Mouse (Mus musculus) neural tube, embryonic 13.5 days (tissue): Measurements from ENCODE around the gene Rab37. TPM values are rescaled to one million over a fixed set of nuclear protein-coding genes. Genes with fewer than 3 reads are reported as not detected.

ENCODE experiments used
- ATAC-seq: fragments of 200-750 bp; cut with Nextera tagmentation; 2 replicates; pipeline ENCODE4 v1.8.0; 2017; ENCODE audit warnings: low read depth, mild to moderate bottlenecking, moderate TSS enrichment, moderate library complexity
- H3K27ac ChIP-seq: fragments of 300-500 bp; sonication (generic); replicated peaks from 2 replicates; pipeline ENCODE4 v1.5.1; 2015; ENCODE audit warnings: moderate library complexity, mild to moderate bottlenecking, inconsistent platforms
- H3K27me3 ChIP-seq: fragments of 300-500 bp; sonication (generic); 2 replicates; pipeline ENCODE4 v1.6.1; 2015; ENCODE audit warnings: mild to moderate bottlenecking, inconsistent platforms
- H3K36me3 ChIP-seq: fragments of 300-500 bp; sonication (generic); 2 replicates; pipeline ENCODE4 v1.6.1; 2015; ENCODE audit warnings: mild to moderate bottlenecking, inconsistent platforms
- H3K4me1 ChIP-seq: fragments of 300-500 bp; sonication (generic); replicated peaks from 2 replicates; pipeline ENCODE4 v1.6.1; 2015; ENCODE audit warnings: inconsistent platforms
- H3K4me2 ChIP-seq: fragments of 300-500 bp; sonication (generic); 2 replicates; pipeline ENCODE4 v1.6.1; 2015; ENCODE audit warnings: inconsistent platforms, mild to moderate bottlenecking, moderate library complexity
- H3K4me3 ChIP-seq: fragments of 300-500 bp; sonication (generic); 2 replicates; pipeline ENCODE4 v1.5.1; 2015; ENCODE audit warnings: mild to moderate bottlenecking, inconsistent platforms
- H3K9ac ChIP-seq: fragments of 300-500 bp; sonication (generic); 2 replicates; pipeline ENCODE4 v1.6.1; 2015; ENCODE audit warnings: moderate library complexity, mild to moderate bottlenecking, inconsistent platforms
- H3K9me3 ChIP-seq: fragments of 300-500 bp; sonication (generic); 2 replicates; pipeline ENCODE4 v1.6.1; 2016; ENCODE audit warnings: inconsistent platforms
- WGBS: fragments of 180-500 bp; shearing (Covaris S2); methylation state at CpG from one replicate; pipeline ENCODE4 v1.1.7; 2015; 5-methylcytosine and 5-hydroxymethylcytosine counted together
- polyA plus RNA-seq: library from polyadenylated mRNA; unstranded; fragments of >200 nt; fragmentation: Nextera tagmentation; extraction: Ambion mirVana; gene quantifications from 2 replicates; pipeline ENCODE4 v1.2.1, GENCODE M21; 2015

The Rab37 gene
- polyA plus RNA-seq, 1 experiment from 2014 or later: 1.1 TPM

DNA sequence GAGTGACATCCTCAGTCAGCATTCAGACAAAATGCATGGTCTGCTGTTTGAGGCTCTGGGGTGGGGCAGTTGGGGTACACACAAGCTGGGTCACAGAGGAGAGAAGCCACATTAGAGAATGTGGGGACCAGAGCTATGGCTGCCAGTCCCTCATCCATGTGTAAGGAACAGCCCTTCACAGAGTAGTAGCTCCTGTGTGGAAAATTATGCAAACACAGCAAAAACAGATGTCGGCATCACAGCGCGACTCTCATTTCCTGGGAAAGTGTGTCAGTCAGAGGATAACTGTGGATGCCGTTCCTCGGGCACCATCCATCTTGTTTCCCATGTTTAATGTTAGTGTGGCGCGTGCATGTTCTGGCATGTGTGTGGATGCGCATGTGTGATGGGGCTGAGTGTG lies 16.9 kb downstream of the Rab37 start:
- Histone ChIP-seq H3K4me1 (peaks cover 8% of the 10 kb centered on the region), H3K4me2 (no peak overlapping the region), H3K27ac (no peak overlapping the region), H3K4me3 (no peak overlapping the region), H3K27me3 (no peaks in the 10 kb centered on the region), H3K36me3 (no peaks in the 10 kb centered on the region), H3K9ac (no peak overlapping the region), H3K9me3 (no peaks in the 10 kb centered on the region)
- 84% methylated on average over 8 of the region's 8 CpGs for WGBS
- no peak for ATAC-seq

DNA sequence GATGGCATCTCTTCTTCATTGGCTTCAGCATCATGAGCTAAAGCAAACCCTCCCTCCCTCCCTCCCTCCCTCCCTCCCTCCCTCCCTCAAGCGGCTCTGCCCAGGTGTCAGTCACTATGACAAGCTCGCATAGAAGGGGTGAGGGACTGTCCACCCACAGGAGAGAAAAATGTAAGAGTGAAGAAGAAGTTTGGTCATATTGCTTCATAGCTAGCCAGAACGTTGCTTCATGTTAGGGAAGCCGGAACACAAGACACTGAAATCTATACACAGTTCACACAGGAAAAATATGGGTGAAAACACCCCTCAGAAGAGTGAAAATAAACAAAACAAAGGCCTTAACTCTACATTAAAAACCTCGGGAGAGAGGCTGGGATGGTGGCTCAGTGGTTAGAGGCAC lies 19.0 kb downstream of the Rab37 start:
- Histone ChIP-seq H3K4me1 (peaks cover 8% of the 10 kb centered on the region), H3K27ac (no peak overlapping the region), H3K36me3 (no peaks in the 10 kb centered on the region), H3K4me3 (no peak overlapping the region), H3K9ac (no peak overlapping the region), H3K27me3 (no peaks in the 10 kb centered on the region), H3K4me2 (no peak overlapping the region), H3K9me3 (no peaks in the 10 kb centered on the region)
- ATAC-seq: no peak
- 85% methylated on average over 4 of the region's 5 CpGs for WGBS

DNA sequence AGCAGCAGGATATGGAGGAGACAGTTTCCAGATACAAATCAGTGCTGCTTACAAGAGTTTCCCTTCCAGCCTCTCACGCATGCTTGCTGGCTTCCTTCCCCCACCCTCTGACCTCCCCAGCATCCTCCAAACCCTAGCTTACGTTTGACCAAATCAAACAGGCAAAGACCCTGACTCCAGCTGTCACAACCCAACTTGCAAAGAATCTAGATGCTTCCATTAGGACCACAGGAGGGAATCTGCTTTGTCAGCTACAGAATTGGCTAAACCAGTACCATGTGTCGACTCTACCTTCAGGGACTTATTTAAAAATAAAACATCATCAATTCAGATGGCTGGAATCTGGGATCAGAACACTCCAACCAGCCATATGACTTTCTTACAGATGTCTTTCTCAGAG lies 21.0 kb downstream of the Rab37 start:
- no peak for ATAC-seq
- H3K4me3 ChIP-seq: no peak overlapping the region
- H3K27ac ChIP-seq: no peak overlapping the region
- H3K9me3 ChIP-seq: no peaks in the 10 kb centered on the region
- no peaks in the 10 kb centered on the region for H3K36me3 ChIP-seq
- H3K27me3 ChIP-seq: no peaks in the 10 kb centered on the region
- WGBS: 56% methylated on average over 3 of the region's 3 CpGs
- no peak overlapping the region for H3K4me2 ChIP-seq
- peaks cover 2% of the 10 kb centered on the region for H3K4me1 ChIP-seq
- no peak overlapping the region for H3K9ac ChIP-seq

DNA sequence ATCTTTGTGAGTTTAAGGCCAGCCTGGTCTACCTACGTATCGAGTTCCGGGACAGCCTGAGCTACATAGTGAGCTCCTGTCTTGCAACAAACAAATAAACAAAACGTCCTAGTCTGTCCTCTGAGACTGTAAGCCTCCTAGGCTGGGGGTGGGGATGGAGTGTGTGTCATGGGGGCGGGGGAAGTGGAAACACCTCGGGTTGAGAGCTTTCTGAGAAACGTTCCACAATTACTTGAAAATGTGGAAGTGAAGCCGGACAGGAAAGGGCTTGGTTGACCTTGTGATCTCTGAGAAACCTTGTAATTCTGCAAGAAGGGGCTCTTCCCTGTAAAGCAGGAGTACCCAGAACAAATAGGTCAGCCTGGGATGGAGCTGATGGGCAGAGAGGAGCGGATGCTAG lies 28.2 kb downstream of the Rab37 start:
- Histone ChIP-seq H3K4me3 (no peak overlapping the region), H3K27ac (no peak overlapping the region), H3K9me3 (no peaks in the 10 kb centered on the region), H3K36me3 (no peaks in the 10 kb centered on the region), H3K27me3 (no peaks in the 10 kb centered on the region), H3K4me2 (no peak overlapping the region), H3K4me1 (no peaks in the 10 kb centered on the region), H3K9ac (no peak overlapping the region)
- WGBS: 76% methylated on average over 9 of the region's 9 CpGs
- ATAC-seq: no peak

DNA sequence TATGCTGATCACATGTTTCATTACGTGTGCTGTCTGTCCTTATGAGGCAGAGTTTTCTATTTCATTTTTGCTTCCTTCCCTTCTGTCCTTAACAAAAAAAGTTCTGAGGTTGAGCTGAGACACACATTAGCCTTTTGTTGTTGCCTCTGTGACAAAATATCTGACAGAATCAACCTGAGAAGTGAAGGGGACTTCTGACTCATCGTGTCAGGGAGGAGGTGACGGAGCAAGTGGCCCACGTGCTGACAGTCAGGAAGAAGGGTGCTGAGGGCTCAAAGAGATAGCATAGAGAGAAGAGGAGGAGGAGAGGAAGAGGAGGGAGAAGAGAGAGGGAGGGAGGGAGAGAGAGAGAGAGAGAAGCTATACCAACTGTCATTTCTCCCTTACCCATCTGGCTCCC lies 37.3 kb downstream of the Rab37 start:
- ATAC-seq: no peak
- H3K27ac ChIP-seq: no peak overlapping the region
- no peak overlapping the region for H3K4me2 ChIP-seq
- H3K9ac ChIP-seq: no peak overlapping the region
- no peaks in the 10 kb centered on the region for H3K36me3 ChIP-seq
- H3K27me3 ChIP-seq: no peaks in the 10 kb centered on the region
- H3K4me3 ChIP-seq: no peak overlapping the region
- 88% methylated on average over 4 of the region's 4 CpGs for WGBS
- H3K9me3 ChIP-seq: no peaks in the 10 kb centered on the region
- no peaks in the 10 kb centered on the region for H3K4me1 ChIP-seq

DNA sequence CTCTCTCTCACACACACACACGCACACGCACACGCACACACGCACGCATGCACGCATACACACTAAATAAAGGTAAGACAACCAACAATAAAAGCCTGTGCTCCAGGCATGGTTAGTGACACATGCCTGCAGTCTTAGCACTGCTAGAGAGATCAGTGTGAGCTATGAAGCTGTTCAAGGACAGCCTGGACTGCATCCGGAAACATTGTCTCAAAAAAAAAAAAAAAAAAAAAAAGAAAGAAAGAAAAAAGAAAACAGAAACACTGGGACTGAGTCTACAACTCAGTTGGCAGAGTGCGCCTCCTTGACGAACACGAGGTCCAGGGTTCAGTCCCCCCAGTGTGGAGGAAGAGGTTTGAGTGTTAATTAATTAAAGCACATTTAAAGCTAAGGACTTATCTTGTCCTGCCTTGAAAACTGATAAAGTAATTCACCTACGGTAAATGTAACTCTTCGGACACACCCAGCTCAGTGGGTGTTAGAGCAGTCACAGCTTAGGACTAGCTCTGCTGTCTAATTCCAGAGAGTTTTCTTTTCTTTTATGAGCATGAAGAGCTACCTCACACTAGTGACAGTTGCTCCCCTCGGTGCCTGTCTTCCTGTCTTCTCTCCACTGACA lies 38.4 kb downstream of the Rab37 start:
- Histone ChIP-seq H3K4me2 (no peak overlapping the region), H3K9ac (no peak overlapping the region), H3K9me3 (no peaks in the 10 kb centered on the region), H3K4me3 (no peak overlapping the region), H3K4me1 (no peaks in the 10 kb centered on the region), H3K36me3 (no peaks in the 10 kb centered on the region), H3K27me3 (no peaks in the 10 kb centered on the region), H3K27ac (no peak overlapping the region)
- no peak for ATAC-seq
- 90% methylated on average over 13 of the region's 13 CpGs for whole genome bisulfite sequencing

DNA sequence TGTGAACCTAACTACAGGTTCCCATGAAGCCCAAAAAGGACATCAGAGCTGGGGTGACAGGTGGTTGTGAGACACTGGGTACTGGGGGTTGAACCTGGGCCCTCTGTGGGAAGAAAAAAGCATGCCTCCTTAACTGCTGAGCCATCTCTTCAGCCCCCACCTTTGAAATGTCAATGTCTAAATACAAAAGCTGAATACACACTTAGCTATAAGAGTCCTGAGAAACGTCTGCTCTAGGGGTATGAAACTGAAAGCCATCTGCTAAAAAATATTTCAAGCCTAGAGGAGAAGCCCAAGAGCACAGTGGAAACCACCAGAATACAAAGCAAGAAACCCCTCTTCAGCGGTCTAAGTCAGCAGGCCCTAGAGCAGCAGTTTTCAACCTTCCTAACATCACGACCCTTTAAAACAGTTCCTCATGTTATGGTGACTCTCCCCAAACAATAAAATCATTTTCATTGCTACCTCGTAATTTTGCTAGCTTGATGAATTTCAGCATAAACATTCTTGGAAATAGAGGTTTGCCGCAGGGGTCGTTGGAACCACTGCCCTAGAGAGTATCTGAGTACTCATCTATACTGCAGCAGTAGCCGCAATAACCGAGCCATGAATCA lies 40.6 kb downstream of the Rab37 start:
- H3K4me3 ChIP-seq: no peak overlapping the region
- no peak overlapping the region for H3K4me2 ChIP-seq
- no peak for ATAC-seq
- no peaks in the 10 kb centered on the region for H3K27me3 ChIP-seq
- no peak overlapping the region for H3K9ac ChIP-seq
- H3K9me3 ChIP-seq: no peaks in the 10 kb centered on the region
- H3K4me1 ChIP-seq: no peaks in the 10 kb centered on the region
- WGBS: 75% methylated on average over 8 of the region's 8 CpGs
- H3K36me3 ChIP-seq: no peaks in the 10 kb centered on the region
- no peak overlapping the region for H3K27ac ChIP-seq

DNA sequence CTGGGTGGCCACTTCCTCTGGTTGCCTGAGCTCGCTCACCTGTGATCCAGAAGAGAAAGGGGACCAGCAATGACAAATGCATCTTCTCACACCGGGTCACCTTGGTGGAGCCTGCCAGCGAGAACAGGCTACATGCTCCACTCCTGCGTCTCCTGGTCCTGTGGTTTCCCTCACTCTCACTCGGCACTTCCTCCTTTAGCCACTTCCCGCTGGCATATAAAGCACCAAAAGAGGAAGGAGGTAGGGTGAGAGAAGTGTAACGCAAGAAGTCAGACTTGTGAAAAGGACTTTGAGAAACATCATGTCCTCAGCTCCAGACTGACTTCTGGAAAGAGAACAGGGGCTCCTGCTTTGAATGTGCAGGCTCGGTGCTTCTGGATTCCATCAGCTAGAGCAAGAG lies 42.6 kb downstream of the Rab37 start, which contains the start of gene Cd300lf:
TSS of gene Cd300lf (minus strand) at position 193 of the 400 bp plus-strand sequence.
- no peak within 1 kb of the TSS for H3K4me3 ChIP-seq
- H3K27ac ChIP-seq: no peak within 1 kb of the TSS
- 72% methylated on average over 8 of the region's 8 CpGs for WGBS
- H3K9ac ChIP-seq: no peak within 1 kb of the TSS
- H3K27me3 ChIP-seq: no peaks in the 10 kb centered on the region
- no peak within 1 kb of the TSS for H3K4me2 ChIP-seq
- no peaks in the 10 kb centered on the region for H3K36me3 ChIP-seq
- no peak for ATAC-seq
- H3K4me1 ChIP-seq: no peaks in the 10 kb centered on the region
- no peaks in the 10 kb centered on the region for H3K9me3 ChIP-seq

DNA sequence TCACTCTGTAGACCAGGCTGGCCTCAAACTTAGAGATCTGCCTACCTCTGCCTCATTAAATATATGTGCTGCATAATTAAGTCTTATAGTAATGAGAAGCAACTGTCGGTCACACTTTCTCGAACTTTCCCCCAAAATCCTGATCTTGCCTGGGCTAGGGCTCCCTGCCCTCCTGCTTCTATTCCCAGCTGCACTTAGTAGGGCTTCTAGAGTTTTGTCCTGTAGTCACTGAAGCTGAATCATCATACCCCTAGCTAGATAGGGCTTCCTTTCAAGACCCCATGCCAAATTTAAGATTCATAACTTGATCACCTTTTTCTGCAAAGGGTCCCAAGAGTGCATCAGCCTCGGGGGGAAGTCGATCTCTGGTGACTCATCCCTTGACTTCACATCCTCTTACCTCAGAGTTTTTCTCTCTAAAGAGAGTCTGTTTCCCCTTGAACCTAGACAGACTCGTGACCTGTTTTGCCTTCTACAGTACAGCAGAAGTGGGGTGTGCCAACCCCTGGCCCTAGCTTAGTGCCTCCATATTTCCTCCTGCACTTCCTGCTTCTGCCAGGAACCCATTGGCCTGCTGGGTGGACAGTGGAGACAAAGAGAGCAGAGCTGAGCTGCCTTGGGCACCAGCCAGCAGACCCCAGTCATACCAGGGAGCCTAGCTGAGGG lies 47.5 kb downstream of the Rab37 start:
- Histone ChIP-seq H3K27me3 (no peaks in the 10 kb centered on the region), H3K36me3 (no peaks in the 10 kb centered on the region), H3K9ac (no peak overlapping the region), H3K27ac (no peak overlapping the region), H3K9me3 (no peaks in the 10 kb centered on the region), H3K4me1 (no peaks in the 10 kb centered on the region), H3K4me3 (no peak overlapping the region), H3K4me2 (no peak overlapping the region)
- no peak for ATAC-seq
- WGBS: 83% methylated on average over 5 of the region's 5 CpGs

DNA sequence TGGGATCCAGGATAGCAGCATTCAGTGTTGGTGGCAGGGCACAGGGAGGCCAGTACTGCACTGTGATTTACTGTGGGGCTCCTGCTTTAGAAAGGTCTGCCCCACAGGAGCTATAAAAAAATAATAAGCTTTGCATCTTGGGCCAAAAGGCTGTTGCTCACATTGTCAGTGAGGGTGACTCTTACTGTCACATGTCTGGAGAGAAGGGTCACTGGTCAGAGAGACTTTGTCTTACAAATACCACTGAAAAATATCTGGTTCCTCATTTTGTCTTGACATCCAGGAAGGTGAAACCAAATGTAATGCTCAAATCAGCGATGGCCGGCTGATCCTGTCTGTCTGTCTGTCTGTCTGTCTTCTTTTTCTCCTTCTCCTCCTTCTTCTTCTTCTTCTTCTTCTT lies 50.7 kb downstream of the Rab37 start:
- no peak overlapping the region for H3K27ac ChIP-seq
- H3K27me3 ChIP-seq: no peaks in the 10 kb centered on the region
- H3K4me3 ChIP-seq: no peak overlapping the region
- H3K36me3 ChIP-seq: no peaks in the 10 kb centered on the region
- 77% methylated on average over 2 of the region's 2 CpGs for WGBS
- H3K4me2 ChIP-seq: no peak overlapping the region
- no peaks in the 10 kb centered on the region for H3K4me1 ChIP-seq
- H3K9ac ChIP-seq: no peak overlapping the region
- ATAC-seq: no peak
- H3K9me3 ChIP-seq: no peaks in the 10 kb centered on the region

DNA sequence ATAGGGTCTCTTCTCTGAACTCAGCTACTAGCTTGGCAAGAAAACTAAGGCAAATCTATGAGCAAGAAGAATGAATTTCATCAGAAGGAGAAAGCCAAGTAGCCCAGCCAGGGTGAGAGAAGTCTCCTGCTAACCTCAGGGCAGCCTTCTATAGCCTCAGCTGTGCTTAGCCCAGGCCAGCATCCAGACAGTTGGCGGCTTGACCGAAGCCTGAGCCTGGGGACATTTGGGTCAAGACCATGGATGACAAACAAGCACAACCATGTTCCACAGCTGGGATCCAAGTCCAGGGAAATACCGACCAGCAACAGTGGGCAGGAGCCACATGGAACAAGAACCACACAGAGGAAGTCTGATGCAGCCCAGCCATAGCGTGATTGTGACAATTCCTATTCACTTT lies 56.6 kb downstream of the Rab37 start:
- H3K4me3 ChIP-seq: no peak overlapping the region
- peaks cover 12% of the 10 kb centered on the region for H3K4me1 ChIP-seq
- H3K4me2 ChIP-seq: no peak overlapping the region
- H3K27ac ChIP-seq: no peak overlapping the region
- peaks cover 3% of the 10 kb centered on the region for H3K27me3 ChIP-seq
- H3K9me3 ChIP-seq: 0 out of 2 replicates have a peak, but pooled peaks cover 4% of the 10 kb centered on the region
- no peak overlapping the region for H3K9ac ChIP-seq
- WGBS: 88% methylated on average over 4 of the region's 4 CpGs
- no peaks in the 10 kb centered on the region for H3K36me3 ChIP-seq
- no peak for ATAC-seq

DNA sequence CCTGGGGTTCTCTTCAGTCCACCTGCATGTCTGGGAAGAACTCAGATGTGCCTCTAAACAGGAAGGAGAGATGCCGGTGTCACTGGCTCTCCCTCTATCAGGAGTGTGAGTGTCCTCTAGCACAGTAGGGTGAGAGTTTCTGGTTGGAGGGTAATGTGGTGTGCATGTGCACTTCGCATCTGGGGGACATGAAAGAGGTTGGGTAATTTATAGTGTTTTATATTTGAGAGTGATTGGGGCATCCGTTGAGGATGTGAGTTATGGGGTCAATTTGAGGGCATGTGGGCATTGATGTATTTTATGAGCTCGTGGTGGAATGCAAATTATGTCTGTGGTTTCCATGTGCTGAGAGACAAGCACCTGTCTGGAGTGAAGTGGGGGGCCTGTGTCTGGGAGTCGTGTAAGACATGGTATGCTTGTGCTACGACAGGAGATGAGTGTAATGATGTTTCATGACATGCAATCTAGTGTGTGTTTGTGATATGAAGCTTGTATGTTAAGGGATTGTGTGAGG lies 59.6 kb downstream of the Rab37 start:
- Histone ChIP-seq H3K4me3 (no peak overlapping the region), H3K36me3 (no peaks in the 10 kb centered on the region), H3K27me3 (peaks cover 33% of the 10 kb centered on the region), H3K27ac (no peak overlapping the region), H3K4me1 (peaks cover 18% of the 10 kb centered on the region), H3K9ac (no peak overlapping the region), H3K4me2 (no peak overlapping the region), H3K9me3 (0 out of 2 replicates have a peak, but pooled peaks cover 4% of the 10 kb centered on the region)
- 43% methylated on average over 6 of the region's 6 CpGs for WGBS
- ATAC-seq: no peak
